Mouse (Mus musculus) spleen, adult 2 months (tissue): ENCODE measurements around the gene Dffa. TPM values are rescaled to one million over a fixed set of nuclear protein-coding genes. Genes with fewer than 3 reads are reported as not detected.

ENCODE experiments used
- DNase-seq, 2 experiments: peaks; one replicate each; pipeline versions ENCODE4 v3.0.0 to v3.0.0-alpha.2; 2012 to 2021; ENCODE audit warnings: low spot score in 2 of 2, low read depth in 1 of 2
- H3K27ac ChIP-seq: fragments of 200-500 bp; 2 replicates; pipeline ENCODE4 v1.5.1; 2012; ENCODE audit warnings: low read length, inconsistent platforms; ENCODE audit not compliant: insufficient read depth
- H3K27me3 ChIP-seq: fragments of 200-500 bp; 2 replicates; pipeline ENCODE4 v1.6.1; 2012; ENCODE audit warnings: mild to moderate bottlenecking, moderate library complexity, low read length, inconsistent platforms; ENCODE audit not compliant: control insufficient read depth, insufficient read depth
- H3K36me3 ChIP-seq: fragments of 200-500 bp; 2 replicates; pipeline ENCODE4 v1.6.1; 2012; ENCODE audit warnings: mild to moderate bottlenecking, low read length, inconsistent platforms; ENCODE audit not compliant: control insufficient read depth, insufficient read depth
- H3K4me1 ChIP-seq: fragments of 200-500 bp; 2 replicates; pipeline ENCODE4 v1.6.1; 2011; ENCODE audit warnings: inconsistent platforms; ENCODE audit not compliant: control insufficient read depth, insufficient read depth, insufficient read length
- H3K4me3 ChIP-seq: fragments of 200-500 bp; 2 replicates; pipeline ENCODE4 v1.5.1; 2011; ENCODE audit warnings: mild to moderate bottlenecking, inconsistent platforms; ENCODE audit not compliant: insufficient read depth, insufficient read length; ENCODE audit errors: extremely low read depth
- CTCF ChIP-seq: fragments of 200-500 bp; IDR thresholded peaks from 2 replicates; pipeline ENCODE4 v1.5.1; 2011; ENCODE audit warnings: mild to moderate bottlenecking, inconsistent platforms; ENCODE audit not compliant: insufficient read depth, insufficient read length, insufficient replicate concordance; ENCODE audit errors: extremely low read depth
- POLR2A ChIP-seq: fragments of 200-500 bp; IDR thresholded peaks from 2 replicates; pipeline ENCODE4 v1.6.1; 2011; ENCODE audit warnings: low read depth, low read length, inconsistent platforms
- WGBS: fragments of 180-500 bp; shearing (Covaris S2); methylation state at CpG from one replicate; pipeline ENCODE4 v1.1.7; 2018; 5-methylcytosine and 5-hydroxymethylcytosine counted together
- polyA plus RNA-seq: library from polyadenylated mRNA; depleted of rRNA; stranded (reverse); fragments of >200 nt; gene quantifications from 2 replicates; pipeline ENCODE4 v1.2.3, GENCODE M21; 2012

The Dffa gene
- polyA plus RNA-seq, 1 experiment = 15.4 TPM

GRCm38 (mm10) chr4:149148084-149148483 lies 44.1 kb downstream of the Dffa start:
- no peak for DNase-seq
- Histone ChIP-seq H3K4me3 (no peak overlapping the region), H3K27me3 (no peaks in the 10 kb centered on the region), H3K4me1 (peaks cover 7% of the 10 kb centered on the region; the same call in 1 of the 2 replicates), H3K27ac (no peak overlapping the region), H3K36me3 (peaks cover 24% of the 10 kb centered on the region)
- 77% methylated on average over 4 of the region's 4 CpGs for WGBS
- TF ChIP-seq CTCF (no peak), POLR2A (no peak)

GRCm38 (mm10) chr4:149149196-149149595 lies 45.2 kb downstream of the Dffa start:
- Histone ChIP-seq H3K27me3 (no peaks in the 10 kb centered on the region), H3K4me3 (no peak overlapping the region), H3K27ac (no peak overlapping the region), H3K4me1 (peaks cover 7% of the 10 kb centered on the region; the same call in 1 of the 2 replicates), H3K36me3 (peaks cover 31% of the 10 kb centered on the region)
- no peak for TF ChIP-seq POLR2A
- no peak for TF ChIP-seq CTCF
- 51% methylated on average over 9 of the region's 9 CpGs for WGBS
- DNase-seq = no peak

- Histone ChIP-seq H3K27me3 (no peaks in the 10 kb centered on the region), H3K4me3 (no peak overlapping the region), H3K27ac (no peak overlapping the region), H3K36me3 (peaks cover 33% of the 10 kb centered on the region), H3K4me1 (peaks cover 7% of the 10 kb centered on the region; the same call in 1 of the 2 replicates)
- 92% methylated on average over 7 of the region's 7 CpGs for WGBS
- DNase-seq = no peak
- TF ChIP-seq CTCF (no peak), POLR2A (no peak)
Observed at GRCm38 (mm10) chr4:149149611-149150010, 45.7 kb downstream of the Dffa start.

- peaks cover 7% of the 10 kb centered on the region; the same call in 1 of the 2 replicates for H3K4me1 ChIP-seq
- WGBS = 83% methylated on average over 11 of the region's 11 CpGs
- no peak for DNase-seq
- no peak overlapping the region for H3K4me3 ChIP-seq
- TF ChIP-seq CTCF (no peak), POLR2A (no peak)
- H3K27me3 ChIP-seq = no peaks in the 10 kb centered on the region
- H3K36me3 ChIP-seq = peaks cover 38% of the 10 kb centered on the region
- H3K27ac ChIP-seq = no peak overlapping the region
Observed at GRCm38 (mm10) chr4:149150256-149150655, 46.3 kb downstream of the Dffa start.

DNA sequence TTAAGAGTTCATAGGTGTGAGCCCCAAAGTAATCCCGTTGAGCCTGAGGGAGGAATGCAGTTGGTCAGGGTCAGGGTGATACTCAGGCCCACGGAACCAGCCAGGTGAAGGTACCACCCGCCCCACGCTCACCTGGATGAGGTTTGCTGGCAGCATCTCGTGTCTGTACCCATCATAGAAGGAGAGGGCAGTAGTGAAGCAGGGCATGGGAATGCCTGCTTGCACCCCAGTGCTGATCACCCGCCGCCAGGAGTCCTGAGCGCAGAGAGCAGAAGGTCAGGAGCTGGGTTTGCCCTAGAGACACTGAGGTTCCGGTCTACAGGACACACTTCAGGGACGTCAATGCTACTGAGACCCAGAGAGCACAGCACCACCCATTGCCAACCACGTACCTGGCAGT lies 46.8 kb downstream of the Dffa start:
- peaks cover 7% of the 10 kb centered on the region; the same call in 1 of the 2 replicates for H3K4me1 ChIP-seq
- H3K36me3 ChIP-seq = peaks cover 38% of the 10 kb centered on the region
- 93% methylated on average over 11 of the region's 11 CpGs for WGBS
- no peaks in the 10 kb centered on the region for H3K27me3 ChIP-seq
- TF ChIP-seq CTCF (no peak), POLR2A (no peak)
- H3K4me3 ChIP-seq = no peak overlapping the region
- DNase-seq = no peak
- no peak overlapping the region for H3K27ac ChIP-seq

DNA sequence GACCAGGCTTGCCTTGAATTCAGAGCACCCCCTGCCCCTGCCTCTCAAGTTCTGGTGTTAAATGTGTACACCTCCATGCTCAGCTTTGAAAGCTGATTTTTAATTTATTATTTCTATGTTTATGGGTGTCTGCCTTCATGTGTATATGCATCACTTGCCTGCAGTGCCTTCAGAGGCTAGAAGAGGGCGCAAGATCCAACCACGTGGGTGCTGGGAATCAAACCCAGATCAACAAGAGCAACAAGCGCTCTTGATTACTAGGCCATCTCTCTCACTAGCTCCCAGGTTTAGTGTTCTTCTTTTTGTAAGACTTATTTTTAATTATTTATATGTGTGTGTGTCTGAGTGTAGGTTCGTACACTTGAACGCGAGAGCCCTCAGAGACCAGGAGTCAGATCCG lies 50.9 kb downstream of the Dffa start:
- DNase-seq = no peak
- H3K36me3 ChIP-seq = peaks cover 53% of the 10 kb centered on the region
- H3K27me3 ChIP-seq = no peaks in the 10 kb centered on the region
- no peak overlapping the region for H3K4me3 ChIP-seq
- WGBS = 97% methylated on average over 7 of the region's 7 CpGs
- no peak overlapping the region for H3K27ac ChIP-seq
- no peaks in the 10 kb centered on the region for H3K4me1 ChIP-seq
- no peak for TF ChIP-seq POLR2A
- no peak for TF ChIP-seq CTCF

DNA sequence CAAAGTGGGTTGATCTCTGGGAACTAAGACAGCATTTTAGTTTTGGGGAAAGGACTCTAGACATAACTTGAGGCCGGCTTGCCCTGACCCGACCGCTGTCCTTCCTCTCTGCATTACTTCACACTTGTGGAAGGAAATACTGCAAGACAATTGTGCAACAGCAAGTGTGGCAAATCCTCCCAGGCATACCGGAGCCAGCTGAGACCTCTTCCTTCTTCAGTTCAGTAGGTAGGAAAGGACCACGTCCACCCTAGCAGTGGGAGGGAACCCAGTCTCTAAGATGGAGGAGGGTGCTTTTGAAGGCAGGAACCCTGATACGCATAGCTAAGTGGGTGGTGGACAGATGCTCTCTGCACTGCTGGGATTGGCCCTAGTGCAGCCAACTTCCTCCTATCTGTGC lies 51.8 kb downstream of the Dffa start:
- no peak for DNase-seq
- H3K27ac ChIP-seq = no peak overlapping the region
- H3K4me3 ChIP-seq = no peak overlapping the region
- H3K27me3 ChIP-seq = no peaks in the 10 kb centered on the region
- H3K36me3 ChIP-seq = peaks cover 55% of the 10 kb centered on the region
- H3K4me1 ChIP-seq = no peaks in the 10 kb centered on the region
- no peak for TF ChIP-seq POLR2A
- TF ChIP-seq CTCF = no peak
- WGBS = 80% methylated on average over 6 of the region's 6 CpGs
